Mouse (Mus musculus) embryonic facial prominence, embryonic 10.5 days (tissue): ENCODE measurements around the gene BC030867. TPM values are rescaled to one million over a fixed set of nuclear protein-coding genes. Genes with fewer than 3 reads are reported as not detected.

Experiments used
- DNase-seq: peaks from one replicate; pipeline ENCODE4 v3.0.0-alpha.2; 2017; ENCODE audit warnings: low spot score
- H3K27ac ChIP-seq: fragments of 300-500 bp; sonication (generic); replicated peaks from 2 replicates; pipeline ENCODE4 v1.5.1; 2016; ENCODE audit warnings: mild to moderate bottlenecking
- H3K27me3 ChIP-seq: fragments of 300-500 bp; sonication (generic); replicated peaks from 2 replicates; pipeline ENCODE4 v1.6.1; 2016; ENCODE audit warnings: low read depth, mild to moderate bottlenecking; ENCODE audit not compliant: poor library complexity, severe bottlenecking
- H3K36me3 ChIP-seq: fragments of 300-500 bp; sonication (generic); replicated peaks from 2 replicates; pipeline ENCODE4 v1.6.1; 2016; ENCODE audit warnings: mild to moderate bottlenecking, moderate library complexity
- H3K4me1 ChIP-seq: fragments of 300-500 bp; sonication (generic); 2 replicates; pipeline ENCODE4 v1.6.1; 2016
- H3K4me3 ChIP-seq: fragments of 300-500 bp; sonication (generic); 2 replicates; pipeline ENCODE4 v1.5.1; 2016; ENCODE audit warnings: mild to moderate bottlenecking, moderate library complexity
- H3K9me3 ChIP-seq: fragments of 300-500 bp; sonication (generic); 2 replicates; pipeline ENCODE4 v1.6.1; 2016; ENCODE audit warnings: mild to moderate bottlenecking
- WGBS: fragments of 180-500 bp; shearing (Covaris S2); methylation state at CpG from one replicate; pipeline ENCODE4 v1.1.7; 2016; 5-methylcytosine and 5-hydroxymethylcytosine counted together
- polyA plus RNA-seq: library from polyadenylated mRNA; unstranded; fragments of >200 nt; fragmentation: Nextera tagmentation; extraction: Ambion mirVana; gene quantifications from 2 replicates; pipeline ENCODE4 v1.2.1, GENCODE M21; 2016

The BC030867 gene
- polyA plus RNA-seq, 1 experiment from 2014 or later = 30.1 TPM

- DNase-seq = no peak
- H3K9me3 ChIP-seq = no peaks in the 10 kb centered on the region
- peaks cover 86% of the 10 kb centered on the region for H3K4me1 ChIP-seq
- peaks cover 23% of the 10 kb centered on the region for H3K36me3 ChIP-seq
- H3K27me3 ChIP-seq = peaks cover 58% of the 10 kb centered on the region
- H3K27ac ChIP-seq = peak overlapping the region; percentile 26; the same call in 1 of the 2 replicates
- WGBS = 74% methylated on average over 5 of the region's 5 CpGs
- H3K4me3 ChIP-seq = peak overlapping the region; percentile 45
Measured at GRCm38 (mm10) chr11:102225221-102225620, 23.5 kb upstream of the BC030867 start.

- no peak overlapping the region for H3K27ac ChIP-seq
- H3K9me3 ChIP-seq = no peaks in the 10 kb centered on the region
- 66% methylated on average over 12 of the region's 12 CpGs for WGBS
- H3K4me1 ChIP-seq = peaks cover 87% of the 10 kb centered on the region
- DNase-seq = no peak
- H3K4me3 ChIP-seq = peak overlapping the region; percentile 14; the same call in 1 of the 2 replicates
- peaks cover 58% of the 10 kb centered on the region for H3K27me3 ChIP-seq
- H3K36me3 ChIP-seq = peaks cover 13% of the 10 kb centered on the region
Measured at GRCm38 (mm10) chr11:102226067-102226978, 22.4 kb upstream of the BC030867 start.

DNA sequence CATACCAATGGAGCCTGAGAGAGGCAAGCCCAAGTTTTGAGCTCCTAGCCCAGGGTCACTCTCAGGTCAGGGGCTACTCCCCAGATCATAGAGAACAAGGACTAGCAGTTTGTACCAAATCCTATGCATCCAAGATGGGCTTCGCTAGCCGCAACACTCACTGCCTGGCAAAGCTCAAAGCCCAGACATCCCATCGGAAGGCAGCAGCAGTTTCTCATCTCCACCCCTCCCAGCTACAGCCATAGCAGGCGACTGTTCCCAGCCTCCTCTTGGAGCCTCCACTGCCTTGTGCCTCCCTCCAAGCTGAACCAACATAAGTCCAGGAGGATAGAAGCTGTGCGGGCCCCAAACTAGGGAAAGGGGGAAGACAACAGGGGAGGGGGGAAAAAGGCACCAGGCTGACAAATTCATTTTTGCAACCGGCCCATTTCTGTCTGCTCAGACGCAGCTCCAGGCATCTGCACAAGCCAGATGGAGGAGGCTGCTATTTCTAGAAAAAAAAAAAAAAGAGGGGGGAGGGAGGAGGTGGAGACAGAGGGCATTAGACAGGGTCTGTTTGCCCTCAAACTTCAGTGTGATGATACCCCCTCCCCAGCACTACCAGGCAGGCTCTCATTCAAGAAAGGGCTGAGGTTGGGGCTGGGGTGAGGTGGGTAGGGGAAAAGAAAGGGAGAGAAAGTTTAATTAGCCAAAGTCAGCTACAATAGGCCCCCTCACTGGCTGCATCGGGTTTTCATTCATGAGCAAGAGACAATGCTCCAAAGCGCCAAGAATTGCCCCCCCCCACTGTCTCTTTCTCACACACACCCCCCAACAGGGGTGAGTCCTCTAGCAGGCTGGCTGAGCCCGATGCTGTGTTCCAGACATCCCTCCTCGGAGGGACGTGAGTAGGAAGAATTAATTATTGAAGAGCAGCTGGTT, 21.2 kb upstream of the BC030867 start:
- WGBS = 19% methylated on average over 12 of the region's 12 CpGs
- H3K27ac ChIP-seq = peak overlapping the region; percentile 92
- peaks cover 79% of the 10 kb centered on the region for H3K4me1 ChIP-seq
- peaks cover 58% of the 10 kb centered on the region for H3K27me3 ChIP-seq
- H3K36me3 ChIP-seq = peaks cover 6% of the 10 kb centered on the region; the same call in 1 of the 2 replicates
- no peaks in the 10 kb centered on the region for H3K9me3 ChIP-seq
- DNase-seq = no peak
- H3K4me3 ChIP-seq = peak overlapping the region; percentile 91

DNA sequence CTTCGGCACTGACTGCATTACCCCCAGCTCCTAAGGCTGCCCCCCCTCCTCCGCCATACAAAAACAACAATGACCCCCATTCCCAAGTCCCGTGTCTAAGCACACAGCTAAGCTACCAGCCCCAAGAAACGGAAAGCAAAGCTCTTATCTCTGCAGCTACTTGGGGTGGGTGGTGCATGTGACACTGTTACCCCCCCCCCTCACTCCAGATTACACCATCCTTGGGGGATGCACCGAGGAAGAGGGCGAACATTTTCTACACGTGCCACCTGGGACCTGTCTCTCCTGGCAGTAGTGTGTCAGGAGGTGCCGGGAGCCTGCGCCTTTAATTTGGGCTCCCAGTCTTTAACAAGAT, 20.5 kb upstream of the BC030867 start:
- Histone ChIP-seq H3K27ac (peak overlapping the region; percentile 92), H3K9me3 (no peaks in the 10 kb centered on the region), H3K4me3 (peak overlapping the region; percentile 91), H3K36me3 (peaks cover 6% of the 10 kb centered on the region; the same call in 1 of the 2 replicates), H3K4me1 (peaks cover 75% of the 10 kb centered on the region), H3K27me3 (peaks cover 58% of the 10 kb centered on the region)
- DNase-seq = no peak
- WGBS = 35% methylated on average over 9 of the region's 9 CpGs

DNA sequence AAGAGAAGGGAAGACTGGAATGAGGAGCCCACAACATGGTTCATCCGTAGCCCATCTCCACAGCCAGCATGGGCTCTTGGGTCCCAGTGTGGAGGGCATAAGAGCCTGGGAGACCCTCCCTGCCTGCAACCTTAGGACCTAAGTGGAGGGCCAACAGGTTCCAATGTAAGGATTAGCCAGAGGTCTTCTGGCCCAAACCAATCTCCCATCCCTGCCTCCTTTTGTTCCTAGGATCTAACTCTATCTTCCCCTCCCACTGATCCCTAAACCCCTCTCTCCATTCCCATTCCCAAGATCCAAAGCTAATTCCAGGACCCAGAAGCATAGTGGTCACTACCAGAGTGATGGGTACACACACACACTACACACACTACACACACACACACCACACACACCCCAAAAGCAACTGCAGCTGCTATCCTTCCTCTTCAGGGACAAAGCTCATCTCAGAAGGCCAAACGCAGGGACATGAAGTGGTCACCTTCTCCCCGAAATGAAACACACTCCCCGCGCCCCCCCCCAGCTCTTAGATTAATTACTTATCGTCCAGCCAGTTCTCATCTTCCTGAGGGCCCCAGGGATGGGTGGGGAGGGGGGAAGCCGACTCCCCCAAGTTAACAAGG, 19.9 kb upstream of the BC030867 start:
- H3K27ac ChIP-seq = peak overlapping the region; percentile 92

DNA sequence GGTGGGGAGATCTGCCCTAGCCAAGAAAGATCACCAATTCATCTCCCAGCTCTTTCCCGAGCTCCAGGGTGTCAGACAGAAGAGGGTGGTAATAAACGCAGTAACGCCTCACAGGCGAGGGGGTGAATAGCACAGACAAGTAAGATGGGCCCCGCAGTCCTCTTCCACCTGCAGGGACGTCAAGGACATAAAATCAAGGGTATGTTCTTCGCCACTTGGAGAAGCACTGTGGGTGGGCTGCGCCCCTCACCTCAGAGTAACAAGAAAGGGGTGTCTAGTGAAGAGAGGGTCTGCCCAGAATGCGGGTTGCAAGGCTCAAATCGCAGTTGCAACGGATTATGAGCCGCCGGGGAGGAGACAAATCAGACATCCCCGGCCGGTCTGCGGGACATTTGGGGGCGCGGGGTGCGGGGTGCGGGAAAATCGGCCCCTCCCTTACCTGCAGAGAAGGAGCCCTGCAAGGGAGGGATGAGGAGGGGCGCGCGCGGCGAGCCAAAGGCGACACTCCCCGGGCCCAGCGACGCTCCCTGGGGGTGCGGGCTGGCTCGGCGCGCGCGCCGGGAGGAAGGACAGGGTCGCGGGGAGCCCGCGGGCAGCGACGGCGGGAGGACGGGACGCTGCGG, 19.2 kb upstream of the BC030867 start:
- DNase-seq = peak; percentile 49

More for the DNA sequence above, 19.9 kb upstream of the BC030867 start:
- peaks cover 6% of the 10 kb centered on the region; the same call in 1 of the 2 replicates for H3K36me3 ChIP-seq
- peak overlapping the region; percentile 91 for H3K4me3 ChIP-seq
- H3K9me3 ChIP-seq = no peaks in the 10 kb centered on the region
- WGBS = 15% methylated on average over 7 of the region's 7 CpGs
- H3K4me1 ChIP-seq = peaks cover 69% of the 10 kb centered on the region
- peaks cover 54% of the 10 kb centered on the region for H3K27me3 ChIP-seq
- DNase-seq = no peak

GRCm38 (mm10) chr11:102230006-102230741, 18.5 kb upstream of the BC030867 start, which contains the start of gene Hdac5:
Gene Hdac5, minus strand, starts transcription at chr11:102230166.
- peaks cover 55% of the 10 kb centered on the region for H3K4me1 ChIP-seq
- H3K9me3 ChIP-seq = no peaks in the 10 kb centered on the region
- H3K4me3 ChIP-seq = peak within 1 kb of the TSS; percentile 91
- no peaks in the 10 kb centered on the region for H3K36me3 ChIP-seq
- peak within 1 kb of the TSS; percentile 92 for H3K27ac ChIP-seq
- WGBS = under 1% methylated on average over 49 of the region's 49 CpGs
- DNase-seq = peak; percentile 97
- H3K27me3 ChIP-seq = peaks cover 40% of the 10 kb centered on the region

More for the DNA sequence above, 19.2 kb upstream of the BC030867 start:
- under 1% methylated on average over 47 of the region's 47 CpGs for WGBS
- Histone ChIP-seq H3K27ac (peak overlapping the region; percentile 92), H3K4me1 (peaks cover 62% of the 10 kb centered on the region), H3K9me3 (no peaks in the 10 kb centered on the region), H3K27me3 (peaks cover 47% of the 10 kb centered on the region), H3K36me3 (0 out of 2 replicates have a peak, but pooled peaks cover 3% of the 10 kb centered on the region), H3K4me3 (peak overlapping the region; percentile 91)

DNA sequence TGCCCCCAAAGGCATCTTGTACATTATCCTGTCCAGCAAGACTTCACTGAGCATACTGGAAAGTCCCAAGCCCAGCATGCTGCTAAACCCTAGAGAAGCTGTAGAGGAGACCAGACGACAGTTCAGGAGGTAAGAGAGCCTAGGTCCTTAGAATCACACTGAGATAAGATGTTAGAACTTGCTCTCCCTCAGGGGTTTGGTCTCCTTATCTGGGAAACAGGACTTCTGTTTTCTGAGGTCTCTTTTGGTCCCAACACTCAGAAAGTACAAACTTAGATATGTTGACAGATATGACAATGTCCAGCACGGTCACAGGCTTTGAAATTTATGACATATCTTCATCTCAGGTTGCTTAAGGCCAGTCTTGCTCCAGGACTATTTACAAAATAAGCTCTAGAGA, 12.7 kb upstream of the BC030867 start:
- 77% methylated on average over 2 of the region's 2 CpGs for WGBS
- Histone ChIP-seq H3K36me3 (no peaks in the 10 kb centered on the region), H3K4me1 (0 out of 2 replicates have a peak, but pooled peaks cover 5% of the 10 kb centered on the region), H3K27ac (no peak overlapping the region), H3K9me3 (no peaks in the 10 kb centered on the region), H3K4me3 (no peak overlapping the region), H3K27me3 (no peaks in the 10 kb centered on the region)
- no peak for DNase-seq

DNA sequence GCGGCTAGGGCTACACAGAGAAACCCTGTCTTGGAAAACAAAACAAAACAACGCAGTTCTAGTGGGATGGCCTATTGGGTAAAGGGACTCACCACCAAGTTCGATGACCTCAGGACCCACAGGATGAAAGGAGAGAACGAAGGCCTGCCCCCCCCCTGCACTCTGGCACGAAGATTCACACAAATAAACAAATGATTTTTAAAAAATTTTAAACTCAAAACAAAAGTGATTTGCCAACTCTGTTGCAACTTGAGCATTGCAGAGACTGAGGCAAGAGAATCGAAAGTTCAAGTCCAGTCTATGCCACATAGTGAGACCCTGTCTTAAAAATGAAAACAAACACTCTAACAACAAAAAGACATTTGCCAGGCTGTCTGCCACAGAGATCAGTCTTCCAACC, 8.0 kb upstream of the BC030867 start:
- Histone ChIP-seq H3K27ac (no peak overlapping the region), H3K27me3 (peaks cover 16% of the 10 kb centered on the region), H3K4me3 (no peak overlapping the region), H3K36me3 (no peaks in the 10 kb centered on the region), H3K4me1 (peaks cover 20% of the 10 kb centered on the region), H3K9me3 (no peaks in the 10 kb centered on the region)
- 83% methylated on average over 6 of the region's 6 CpGs for WGBS
- no peak for DNase-seq

DNA sequence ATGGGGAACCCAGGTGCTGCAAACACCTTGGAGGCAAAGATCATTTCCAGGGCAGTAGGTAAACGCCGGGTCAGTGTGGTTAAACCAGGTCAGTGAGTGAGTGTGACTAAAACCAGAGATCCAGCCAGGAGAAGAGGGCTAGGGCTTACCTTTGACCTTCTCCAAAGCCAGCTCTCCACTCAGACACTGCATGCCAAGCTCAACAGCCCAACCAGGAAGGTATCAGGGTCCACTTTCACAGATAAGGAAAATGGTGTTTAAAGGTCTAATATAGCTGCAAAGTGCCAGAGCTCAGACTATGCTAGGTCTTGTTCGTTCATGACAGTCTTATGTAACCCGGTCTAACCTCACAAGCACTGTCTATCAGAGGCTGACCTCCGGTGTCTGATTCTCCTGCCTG, 7.4 kb upstream of the BC030867 start:
- DNase-seq = no peak
- no peak overlapping the region for H3K4me3 ChIP-seq
- no peak overlapping the region for H3K27ac ChIP-seq
- H3K27me3 ChIP-seq = peaks cover 22% of the 10 kb centered on the region
- 86% methylated on average over 5 of the region's 5 CpGs for WGBS
- H3K9me3 ChIP-seq = no peaks in the 10 kb centered on the region
- no peaks in the 10 kb centered on the region for H3K36me3 ChIP-seq
- H3K4me1 ChIP-seq = peaks cover 24% of the 10 kb centered on the region

DNA sequence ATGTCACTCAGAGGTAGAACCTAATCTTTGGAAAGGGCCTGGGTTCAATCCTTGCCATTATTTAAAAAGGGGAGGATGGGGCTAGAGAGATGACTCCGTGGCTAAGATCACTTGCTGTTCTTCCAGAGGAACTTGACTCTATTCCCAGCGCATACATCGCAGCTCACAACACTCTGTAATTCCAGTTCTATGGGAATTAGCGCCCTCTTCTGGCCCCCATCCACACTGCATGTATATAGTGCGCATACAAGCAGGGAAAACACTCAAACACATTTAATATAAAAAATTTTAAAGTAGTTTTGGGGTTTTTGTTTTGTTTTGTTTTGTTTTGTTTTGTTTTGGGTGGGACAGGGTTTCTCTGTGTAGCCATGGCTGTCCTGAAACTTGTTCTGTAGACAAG, 6.8 kb upstream of the BC030867 start:
- Histone ChIP-seq H3K4me3 (no peak overlapping the region), H3K36me3 (no peaks in the 10 kb centered on the region), H3K27ac (no peak overlapping the region), H3K9me3 (no peaks in the 10 kb centered on the region), H3K4me1 (peaks cover 22% of the 10 kb centered on the region), H3K27me3 (peaks cover 24% of the 10 kb centered on the region)
- no peak for DNase-seq
- WGBS = 52% methylated on average over 5 of the region's 5 CpGs
